Mouse (Mus musculus) CH12.LX (cell line): ENCODE results near the gene Ehmt2. TPM values are rescaled to one million over a fixed set of nuclear protein-coding genes. Genes with fewer than 3 reads are reported as not detected.

Experiments
- DNase-seq: peaks from one replicate; pipeline ENCODE4 v3.0.0-alpha.2; 2013; ENCODE audit errors: extremely low read depth
- H3K27ac ChIP-seq: 2 replicates; pipeline ENCODE4 v1.5.1; 2012; ENCODE audit warnings: low read depth, mild to moderate bottlenecking, control low read depth, moderate library complexity; ENCODE audit not compliant: insufficient read depth
- H3K27me3 ChIP-seq: replicated peaks from 2 replicates; pipeline ENCODE3; 2012; ENCODE audit warnings: inconsistent platforms
- H3K36me3 ChIP-seq, 2 experiments: replicated peaks in 1 of 2; 2 replicates each; pipeline versions ENCODE3 to v1.6.1; 2012; ENCODE audit warnings: inconsistent platforms in 1 of 2, low read length in 1 of 2, mild to moderate bottlenecking in 1 of 2, mixed read lengths in 1 of 2, moderate library complexity in 1 of 2; ENCODE audit not compliant: control insufficient read depth in 1 of 2, insufficient read depth in 1 of 2
- H3K4me1 ChIP-seq, 2 experiments: 2 replicates each; pipeline ENCODE4 v1.6.1; 2012; ENCODE audit warnings: inconsistent platforms in 1 of 2, moderate library complexity in 1 of 2; ENCODE audit not compliant: insufficient read depth in 2 of 2, control insufficient read depth in 1 of 2
- H3K4me2 ChIP-seq: 2 replicates; pipeline ENCODE4 v1.6.1; 2012; ENCODE audit warnings: low read depth, mild to moderate bottlenecking, control low read depth; ENCODE audit not compliant: poor library complexity, insufficient read depth, severe bottlenecking
- H3K4me3 ChIP-seq, 3 experiments: fragments of 150-350 bp in 1 of 3; sonication (generic) in 1 of 3; replicated peaks in 1 of 3; 2 replicates each; pipeline versions ENCODE3 to v1.5.1; 2011 to 2012; ENCODE audit warnings: low read depth in 2 of 3, low read length in 2 of 3, mild to moderate bottlenecking in 2 of 3, moderate library complexity in 2 of 3, control low read depth in 1 of 3, improper control_type of control experiment in 1 of 3, inconsistent platforms in 1 of 3, mixed read lengths in 1 of 3; ENCODE audit not compliant: poor library complexity in 1 of 3
- H3K79me2 ChIP-seq: replicated peaks from 2 replicates; pipeline ENCODE4 v1.6.1; 2012; ENCODE audit warnings: mild to moderate bottlenecking, moderate library complexity; ENCODE audit not compliant: control insufficient read depth, poor library complexity, insufficient read depth, severe bottlenecking; ENCODE audit errors: extremely low read depth
- H3K9ac ChIP-seq: 2 replicates; pipeline ENCODE4 v1.6.1; 2012; ENCODE audit warnings: low read depth, mild to moderate bottlenecking, control low read depth, moderate library complexity; ENCODE audit not compliant: insufficient read depth
- H3K9me3 ChIP-seq: replicated peaks from 2 replicates; pipeline ENCODE3; 2012; ENCODE audit warnings: low read length, inconsistent platforms, mixed read lengths
- CHD1 ChIP-seq: IDR thresholded peaks from 2 replicates; pipeline ENCODE4 v1.6.1; 2012; ENCODE audit warnings: low read depth, low read length, improper control_type of control experiment, inconsistent platforms
- CTCF ChIP-seq, 2 experiments: IDR thresholded peaks in 1 of 2; conservative IDR thresholded peaks in 1 of 2; 2 replicates each; pipeline ENCODE4 v1.5.1; 2011 to 2012; ENCODE audit warnings: low read depth in 2 of 2, low read length in 2 of 2, improper control_type of control experiment in 1 of 2, inconsistent platforms in 1 of 2, mild to moderate bottlenecking in 1 of 2, moderate library complexity in 1 of 2
- E2F4 ChIP-seq: IDR thresholded peaks from 2 replicates; pipeline ENCODE4 v1.6.1; 2011; ENCODE audit warnings: low read depth, low read length, improper control_type of control experiment; ENCODE audit not compliant: insufficient replicate concordance
- ELF1 ChIP-seq: IDR thresholded peaks from 2 replicates; pipeline ENCODE4 v1.6.1; 2014; ENCODE audit warnings: low read depth, mild to moderate bottlenecking, inconsistent platforms, low read length, improper control_type of control experiment
- EP300 ChIP-seq: IDR thresholded peaks from 2 replicates; pipeline ENCODE4 v1.6.1; 2011; ENCODE audit warnings: low read length, improper control_type of control experiment
- ETS1 ChIP-seq: conservative IDR thresholded peaks from 2 replicates; pipeline ENCODE4 v1.6.1; 2012; ENCODE audit warnings: low read depth, mild to moderate bottlenecking, inconsistent platforms, low read length, improper control_type of control experiment, moderate library complexity
- HCFC1 ChIP-seq: IDR thresholded peaks from 2 replicates; pipeline ENCODE4 v1.6.1; 2012; ENCODE audit warnings: low read depth, mild to moderate bottlenecking, inconsistent platforms, low read length, improper control_type of control experiment
- MAZ ChIP-seq: IDR thresholded peaks from 2 replicates; pipeline ENCODE4 v1.6.1; 2012; ENCODE audit warnings: low read depth, mild to moderate bottlenecking, inconsistent platforms, low read length, improper control_type of control experiment, moderate library complexity
- MEF2A ChIP-seq: IDR thresholded peaks from 2 replicates; pipeline ENCODE4 v1.6.1; 2014; ENCODE audit warnings: low read depth, mild to moderate bottlenecking, inconsistent platforms, low read length, improper control_type of control experiment, borderline replicate concordance
- POLR2A ChIP-seq: IDR thresholded peaks from 2 replicates; pipeline ENCODE4 v1.6.1; 2011; ENCODE audit warnings: low read depth, mild to moderate bottlenecking, improper control_type of control experiment, low read length
- RAD21 ChIP-seq: IDR thresholded peaks from 2 replicates; pipeline ENCODE4 v1.6.1; 2011; ENCODE audit warnings: low read depth, mild to moderate bottlenecking, low read length, improper control_type of control experiment, moderate library complexity
- RCOR1 ChIP-seq: conservative IDR thresholded peaks from 2 replicates; pipeline ENCODE4 v1.6.1; 2012; ENCODE audit warnings: low read depth, mild to moderate bottlenecking, inconsistent platforms, low read length, improper control_type of control experiment
- UBTF ChIP-seq: IDR thresholded peaks from 2 replicates; pipeline ENCODE4 v1.6.1; 2012; ENCODE audit warnings: low read depth, mild to moderate bottlenecking, inconsistent platforms, low read length, improper control_type of control experiment, moderate library complexity
- USF1 ChIP-seq: IDR thresholded peaks from 2 replicates; pipeline ENCODE4 v1.6.1; 2014; ENCODE audit warnings: low read depth, mild to moderate bottlenecking, inconsistent platforms, low read length, improper control_type of control experiment
- USF2 ChIP-seq: conservative IDR thresholded peaks from 2 replicates; pipeline ENCODE4 v1.6.1; 2011; ENCODE audit warnings: low read depth, low read length, improper control_type of control experiment
- ZC3H11A ChIP-seq: IDR thresholded peaks from 2 replicates; pipeline ENCODE4 v1.6.1; 2012; ENCODE audit warnings: low read depth, mild to moderate bottlenecking, inconsistent platforms, low read length, improper control_type of control experiment
- dilution Hi-C: fragments of 300-500 bp; cut with MboI; formaldehyde crosslinking; loops from 2 replicates; pipeline ENCODE4 v1.14.3; 2020; ENCODE audit warnings: low sequenced_read_pairs; ENCODE audit not compliant: extremely low pct_unique_long_range_greater_than_20kb, extremely low pct_ligation_motif_present
- in situ Hi-C: fragments of 300-500 bp; cut with MboI; formaldehyde crosslinking; loops from 3 replicates; pipeline ENCODE4 v1.14.3; 2019; ENCODE audit warnings: low sequenced_read_pairs, low pct_ligation_motif_present, low pct_unique_long_range_greater_than_20kb, mixed read lengths
- polyA plus RNA-seq: library from polyadenylated mRNA; unstranded; fragments of >175 nt; gene quantifications from 2 replicates; pipeline ENCODE4 v1.2.1, GENCODE M21; 2012; ENCODE audit warnings: low read depth; ENCODE audit not compliant: insufficient read length
- total RNA-seq, 2 experiments: library from RNA; depleted of rRNA; stranded (reverse); fragments of 300-350 nt in 1 of 2; fragments of >200 nt in 1 of 2; gene quantifications; 2 replicates each; pipeline ENCODE4 v1.2.3; 2012 to 2014

Ehmt2 gene
- total and polyA plus RNA-seq, 3 experiments: 73.5 to 150 (median 113) TPM

DNA sequence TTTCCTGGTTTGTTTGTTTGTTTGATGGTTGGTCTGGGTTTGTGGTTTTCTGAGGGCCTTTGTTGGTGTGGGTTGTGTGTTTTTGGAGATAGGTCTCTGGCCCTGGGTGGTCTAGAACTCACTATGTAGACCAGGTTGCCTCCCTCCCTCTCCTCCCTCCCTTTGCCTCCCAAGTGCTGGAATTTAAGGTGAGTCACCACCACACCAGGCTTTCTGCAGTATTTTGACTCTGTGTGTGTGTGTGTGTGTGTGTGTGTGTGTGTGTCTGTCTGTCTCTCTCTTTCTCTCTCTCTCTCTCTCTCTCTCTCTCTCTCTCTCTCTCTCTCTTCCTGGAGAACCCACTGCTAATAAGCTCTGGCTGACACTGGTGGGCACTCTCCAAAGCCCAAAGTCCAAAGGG lies 17.1 kb upstream of the Ehmt2 start:
- no peaks in the 10 kb centered on the region for H3K9me3 ChIP-seq
- H3K4me2 ChIP-seq: no peak overlapping the region
- TF ChIP-seq CTCF (conservative IDR thresholded peaks at IDR 0.05 in 1 of 2, IDR thresholded peaks at IDR 0.05 in 1 of 2; ENCODE audit: low read depth in 2 of 2, low read length in 2 of 2) (no peak), CHD1 (no peak), POLR2A (no peak), ZC3H11A (no peak), USF1 (no peak), UBTF (no peak), RCOR1 (no peak), ETS1 (no peak), HCFC1 (no peak)
- dilution Hi-C loops: no loop called here
- in situ Hi-C loops: no loop called here
- H3K4me1 ChIP-seq: peaks cover 11 to 33% of the 10 kb centered on the region in 2 experiments
- no peaks in the 10 kb centered on the region for H3K27me3 ChIP-seq
- no peak for DNase-seq
- H3K27ac ChIP-seq: no peak overlapping the region
- H3K79me2 ChIP-seq: no peaks in the 10 kb centered on the region
- no peak overlapping the region for H3K9ac ChIP-seq
- no peak overlapping the region for H3K4me3 ChIP-seq
- no peaks in the 10 kb centered on the region for H3K36me3 ChIP-seq

DNA sequence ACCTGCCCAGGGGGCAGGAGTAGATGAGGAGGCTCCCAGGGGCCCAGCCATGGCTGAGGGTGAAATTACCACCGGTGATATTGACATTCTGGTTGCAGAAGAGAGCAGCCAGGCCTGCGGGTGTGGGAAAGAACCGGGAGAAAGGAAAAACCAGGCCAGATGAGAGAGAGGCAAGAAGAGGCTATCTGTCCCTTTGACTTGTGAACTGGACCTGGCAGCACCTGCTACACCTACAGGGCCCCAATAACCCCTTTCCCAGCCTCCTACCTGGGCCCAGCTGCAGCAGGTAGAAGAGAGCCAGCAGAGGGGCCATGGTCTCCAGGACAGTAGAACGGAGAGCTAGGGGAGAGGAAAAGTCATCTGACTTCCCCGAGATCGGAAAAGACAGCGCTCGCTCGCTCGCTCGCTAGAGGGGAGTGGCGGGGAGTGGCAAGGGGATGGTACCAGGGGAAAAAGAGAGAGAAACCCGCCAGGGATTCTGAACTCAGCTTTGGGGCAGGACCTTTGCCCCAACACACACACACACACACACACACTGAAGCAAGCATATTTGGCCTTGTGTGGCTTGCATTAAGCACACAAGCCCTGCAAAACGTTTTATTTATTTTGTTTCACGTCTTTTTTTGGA lies 16.5 kb upstream of the Ehmt2 start, which contains the start of gene Gm20547:
Gene Gm20547 (minus strand): TSS at position 360 of the 628 bp plus-strand sequence.
- TF ChIP-seq E2F4 (no peak), HCFC1 (no peak)
- dilution Hi-C loops (no loop called here), in situ Hi-C loops (no loop called here)
- Histone ChIP-seq H3K9me3 (peaks cover under 1% of the 10 kb centered on the region), H3K4me3 (no peak within 1 kb of the TSS), H3K4me2 (no peak within 1 kb of the TSS), H3K27me3 (no peaks in the 10 kb centered on the region), H3K27ac (no peak within 1 kb of the TSS), H3K4me1 (peaks cover 11 to 33% of the 10 kb centered on the region in 2 experiments), H3K9ac (no peak within 1 kb of the TSS), H3K79me2 (no peaks in the 10 kb centered on the region), H3K36me3 (no peaks in the 10 kb centered on the region)
- DNase-seq: no peak

DNA sequence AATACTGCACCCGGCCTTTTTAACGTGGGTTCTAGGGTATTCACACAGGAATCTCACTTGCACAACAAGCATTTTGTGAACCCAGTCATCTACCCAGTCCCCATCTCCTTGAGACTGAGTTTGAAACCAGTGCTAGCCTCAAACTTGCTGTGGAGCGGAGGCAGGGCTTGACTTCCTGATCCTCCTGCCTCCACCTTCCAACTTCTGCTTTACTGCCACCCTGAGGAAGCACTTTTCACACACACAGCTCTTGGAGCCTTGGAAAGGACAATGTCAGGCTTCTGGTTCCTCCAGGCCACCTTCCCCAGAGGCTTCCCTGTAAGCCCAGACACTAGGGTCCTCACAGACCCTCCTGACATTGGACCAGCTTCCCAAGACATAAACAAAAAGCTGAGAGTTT lies 14.9 kb upstream of the Ehmt2 start:
- dilution Hi-C loops (no loop called here), in situ Hi-C loops (no loop called here)
- H3K4me2 ChIP-seq: no peak overlapping the region
- no peaks in the 10 kb centered on the region for H3K79me2 ChIP-seq
- no peak for DNase-seq
- peak; percentile 39; the same call in 1 of the 2 replicates for TF ChIP-seq ELF1
- no peak; the same call in none of the 2 replicates for TF ChIP-seq RAD21
- no peak for TF ChIP-seq MAZ
- TF ChIP-seq USF2: no peak
- TF ChIP-seq EP300: no peak
- no peak for TF ChIP-seq MEF2A
- peak in 1 of 2 experiments; percentile 29; a peak in 2 of 4 replicates for TF ChIP-seq CTCF (conservative IDR thresholded peaks at IDR 0.05 in 1 of 2, IDR thresholded peaks at IDR 0.05 in 1 of 2; ENCODE audit: low read depth in 2 of 2, low read length in 2 of 2)
- H3K36me3 ChIP-seq: no peaks in the 10 kb centered on the region
- peaks cover 14 to 44% of the 10 kb centered on the region in 2 experiments for H3K4me1 ChIP-seq
- peaks cover 5% of the 10 kb centered on the region for H3K9me3 ChIP-seq
- no peak overlapping the region for H3K4me3 ChIP-seq
- H3K27ac ChIP-seq: no peak overlapping the region
- no peak overlapping the region for H3K9ac ChIP-seq
- H3K27me3 ChIP-seq: no peaks in the 10 kb centered on the region
